Mouse (Mus musculus) heart, embryonic 11.5 days (tissue): ENCODE results near the gene Ppp1r2. TPM values are rescaled to one million over a fixed set of nuclear protein-coding genes. Genes with fewer than 3 reads are reported as not detected.

Experiments
- microRNA-seq: library from miRNA; unstranded; fragments of <30 nt; microRNA quantifications from one replicate; pipeline ENCODE4, GENCODE M21; 2016; ENCODE audit warnings: borderline number of aligned reads
- polyA plus RNA-seq: library from polyadenylated mRNA; unstranded; fragments of >200 nt; fragmentation: Nextera tagmentation; extraction: Ambion mirVana; gene quantifications from 2 replicates; pipeline ENCODE4 v1.2.1, GENCODE M21; 2014

Ppp1r2 gene
- polyA plus RNA-seq, 1 experiment from 2014 or later: 90.8 TPM

Small RNA genes within 50 kb of the gene (microRNA-seq; reads per million reads assigned to microRNA genes)
- not detected for gene Gm27415

Other genes starting within 250 kb of the Ppp1r2 start
- 10.3 and 12.2 TPM in 2 replicates for gene Xxylt1, start 193.8 kb downstream of the Ppp1r2 start, polyA plus RNA-seq
- 14.7 and 18.2 TPM in 2 replicates for gene Acap2, start 74.0 kb downstream of the Ppp1r2 start, polyA plus RNA-seq
- gene Apod, start 39.5 kb upstream of the Ppp1r2 start, polyA plus RNA-seq: not detected in 2 replicates
- 15.5 and 19.3 TPM in 2 replicates for gene Bdh1, start 147.0 kb upstream of the Ppp1r2 start, polyA plus RNA-seq